Mouse (Mus musculus) embryonic facial prominence, embryonic 14.5 days (tissue): ENCODE results near the gene Vmn1r64. TPM values are rescaled to one million over a fixed set of nuclear protein-coding genes. Genes with fewer than 3 reads are reported as not detected.
"Not testable (repeated sequence)": the region's sequence is repeated elsewhere in the genome, so short reads cannot be mapped to it uniquely, and the experiment has no call there.

Experiments
- ATAC-seq: fragments of 200-750 bp; cut with Nextera tagmentation; 2 replicates; pipeline ENCODE4 v1.8.0; 2017; ENCODE audit warnings: low read depth, moderate number of reproducible peaks, moderate TSS enrichment
- DNase-seq: peaks from one replicate; pipeline ENCODE4 v3.0.0-alpha.2; 2015; ENCODE audit warnings: low spot score
- H3K27ac ChIP-seq: fragments of 300-500 bp; sonication (generic); replicated peaks from 2 replicates; pipeline ENCODE4 v1.5.1; 2014; ENCODE audit warnings: low read depth, mild to moderate bottlenecking, low read length, moderate library complexity
- H3K27me3 ChIP-seq: fragments of 300-500 bp; sonication (generic); replicated peaks from 2 replicates; pipeline ENCODE4 v1.6.1; 2014; ENCODE audit warnings: low read length; ENCODE audit not compliant: control insufficient read depth, insufficient read depth
- H3K36me3 ChIP-seq: fragments of 300-500 bp; sonication (generic); 2 replicates; pipeline ENCODE4 v1.6.1; 2014; ENCODE audit warnings: low read length, mixed read lengths; ENCODE audit not compliant: control insufficient read depth, insufficient read depth
- H3K4me1 ChIP-seq: fragments of 300-500 bp; sonication (generic); 2 replicates; pipeline ENCODE4 v1.6.1; 2014; ENCODE audit warnings: antibody characterized with exemption, low read length; ENCODE audit not compliant: control insufficient read depth, insufficient read depth
- H3K4me2 ChIP-seq: fragments of 300-500 bp; sonication (generic); 2 replicates; pipeline ENCODE4 v1.6.1; 2014; ENCODE audit warnings: low read depth, mild to moderate bottlenecking, low read length, moderate library complexity, mixed read lengths
- H3K4me3 ChIP-seq: fragments of 300-500 bp; sonication (generic); 2 replicates; pipeline ENCODE4 v1.5.1; 2014; ENCODE audit warnings: low read depth, mild to moderate bottlenecking, low read length
- H3K9ac ChIP-seq: fragments of 300-500 bp; sonication (generic); 2 replicates; pipeline ENCODE4 v1.6.1; 2014; ENCODE audit warnings: low read depth, mild to moderate bottlenecking, low read length, moderate library complexity, mixed read lengths
- H3K9me3 ChIP-seq: fragments of 300-500 bp; sonication (generic); 2 replicates; pipeline ENCODE4 v1.6.1; 2016; ENCODE audit warnings: low read length; ENCODE audit not compliant: control insufficient read depth
- WGBS: fragments of 180-500 bp; shearing (Covaris S2); extraction: QIAGEN DNeasy Blood & Tissue Kit; methylation state at CpG from one replicate; pipeline ENCODE4 v1.1.7; 2014; 5-methylcytosine and 5-hydroxymethylcytosine counted together
- polyA plus RNA-seq: library from polyadenylated mRNA; unstranded; fragments of >200 nt; fragmentation: Nextera tagmentation; extraction: Ambion mirVana; gene quantifications from 2 replicates; pipeline ENCODE4 v1.2.1, GENCODE M21; 2014

The Vmn1r64 gene
- not detected in 2 replicates for polyA plus RNA-seq

GRCm38 (mm10) chr7:5884442-5884841 is at the start of gene Vmn1r64:
Gene Vmn1r64 (minus strand): TSS chr7:5884542.
- H3K27me3 ChIP-seq, result no peaks in the 10 kb centered on the region
- H3K9ac ChIP-seq, result no peak within 1 kb of the TSS
- no peak within 1 kb of the TSS for H3K4me2 ChIP-seq
- no peak within 1 kb of the TSS for H3K27ac ChIP-seq
- no peaks in the 10 kb centered on the region for H3K36me3 ChIP-seq
- DNase-seq, result no peak
- H3K4me1 ChIP-seq, result no peaks in the 10 kb centered on the region
- no peak for ATAC-seq
- H3K9me3 ChIP-seq, result no peaks in the 10 kb centered on the region
- H3K4me3 ChIP-seq, result no peak within 1 kb of the TSS

- Histone ChIP-seq H3K27ac (no peak overlapping the region), H3K9me3 (0 out of 2 replicates have a peak, but pooled peaks cover 8% of the 10 kb centered on the region), H3K4me3 (no peak overlapping the region), H3K36me3 (no peaks in the 10 kb centered on the region), H3K9ac (no peak overlapping the region), H3K4me1 (no peaks in the 10 kb centered on the region), H3K27me3 (no peaks in the 10 kb centered on the region), H3K4me2 (no peak overlapping the region)
- ATAC-seq (no peak), DNase-seq (no peak)
- 83% methylated on average over 4 of the region's 4 CpGs for WGBS
These were observed 14.9 kb upstream of the Vmn1r64 start for GRCm38 (mm10) chr7:5899238-5899637.

- not testable (repeated sequence) for H3K27me3 ChIP-seq, DNase-seq, H3K9me3 ChIP-seq, H3K36me3 ChIP-seq, H3K4me3 ChIP-seq, H3K4me2 ChIP-seq, H3K4me1 ChIP-seq, ATAC-seq, H3K27ac ChIP-seq, H3K9ac ChIP-seq
- WGBS, result 69% methylated on average over 2 of the region's 2 CpGs
These were observed 12.9 kb upstream of the Vmn1r64 start for GRCm38 (mm10) chr7:5897245-5897644.

Other genes with a start within 250 kb of the Vmn1r64 start
- not detected in 2 replicates for gene Vmn1r62, start 210.9 kb downstream of the Vmn1r64 start, polyA plus RNA-seq
- not detected in 2 replicates for gene Vmn1r63, start 79.1 kb downstream of the Vmn1r64 start, polyA plus RNA-seq
- gene Vmn1r65, start 126.5 kb upstream of the Vmn1r64 start, polyA plus RNA-seq, result not detected in 2 replicates
- not detected in 2 replicates for gene Nlrp4c, start 160.6 kb upstream of the Vmn1r64 start, polyA plus RNA-seq